Mouse (Mus musculus): ENCODE measurements at regions not wholly inside any gene's neighbourhood (a gene's known extent, or its start where the extent isn't known, plus 50 kb on each side); places are given as distances from the start of the nearest gene placed in this dataset.

DNA sequence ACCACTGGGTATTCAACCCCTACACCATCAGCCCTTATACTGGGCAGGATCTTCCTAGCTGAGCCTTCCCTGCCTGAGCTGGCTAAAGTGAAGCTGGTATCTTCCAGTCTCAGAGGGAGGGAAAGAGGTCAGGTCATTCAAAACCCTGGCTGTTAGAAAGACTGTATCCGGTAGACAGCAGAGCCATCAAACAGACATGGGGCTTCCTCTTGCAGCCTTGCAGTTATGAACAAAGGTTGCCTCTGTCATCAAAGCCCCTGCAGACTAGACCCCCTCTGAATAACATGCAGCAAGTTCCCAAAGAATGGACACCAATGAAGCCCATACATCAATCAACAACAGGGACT lies 95.5 kb downstream of the Tomm20 start:
- TF ChIP-seq CTCF (IDR thresholded peaks at IDR 0.05; ENCODE audit: borderline replicate concordance, insufficient read depth, low read length), result no peak
- no peak for TF ChIP-seq POLR2A (IDR thresholded peaks at IDR 0.05; ENCODE audit: low read depth, low read length)

Measured in embryonic fibroblast, embryonic 13.5 days (primary cell).